Mouse (Mus musculus) embryonic facial prominence, embryonic 13.5 days (tissue): ENCODE measurements at regions not wholly inside any gene's neighbourhood (a gene's known extent, or its start where the extent isn't known, plus 50 kb on each side); places are given as distances from the start of the nearest gene placed in this dataset.

Source experiments
- ATAC-seq: fragments of 200-750 bp; cut with Nextera tagmentation; 2 replicates; pipeline ENCODE4 v1.8.0; 2017; ENCODE audit warnings: low read depth; ENCODE audit not compliant: insufficient number of reproducible peaks, insufficient read depth, low FRiP score, low TSS enrichment
- H3K27ac ChIP-seq: fragments of 300-500 bp; sonication (generic); 2 replicates; pipeline ENCODE4 v1.5.1; 2015; ENCODE audit warnings: moderate library complexity, mild to moderate bottlenecking, inconsistent platforms
- H3K27me3 ChIP-seq: fragments of 300-500 bp; sonication (generic); 2 replicates; pipeline ENCODE4 v1.6.1; 2015; ENCODE audit warnings: mild to moderate bottlenecking, inconsistent platforms
- H3K36me3 ChIP-seq: fragments of 300-500 bp; sonication (generic); 2 replicates; pipeline ENCODE4 v1.6.1; 2015; ENCODE audit warnings: mild to moderate bottlenecking, inconsistent platforms
- H3K4me1 ChIP-seq: fragments of 300-500 bp; sonication (generic); 2 replicates; pipeline ENCODE4 v1.6.1; 2015; ENCODE audit warnings: inconsistent platforms
- H3K4me2 ChIP-seq: fragments of 300-500 bp; sonication (generic); 2 replicates; pipeline ENCODE4 v1.6.1; 2015; ENCODE audit warnings: moderate library complexity, mild to moderate bottlenecking, inconsistent platforms
- H3K4me3 ChIP-seq: fragments of 300-500 bp; sonication (generic); 2 replicates; pipeline ENCODE4 v1.5.1; 2015; ENCODE audit warnings: mild to moderate bottlenecking, inconsistent platforms
- H3K9ac ChIP-seq: fragments of 300-500 bp; sonication (generic); 2 replicates; pipeline ENCODE4 v1.6.1; 2015; ENCODE audit warnings: mild to moderate bottlenecking, inconsistent platforms
- H3K9me3 ChIP-seq: fragments of 300-500 bp; sonication (generic); 2 replicates; pipeline ENCODE4 v1.6.1; 2016; ENCODE audit warnings: inconsistent platforms
- WGBS: fragments of 180-500 bp; shearing (Covaris S2); methylation state at CpG from one replicate; pipeline ENCODE4 v1.1.7; 2015; ENCODE audit warnings: mixed read lengths; 5-methylcytosine and 5-hydroxymethylcytosine counted together

GRCm38 (mm10) chr6:103352405-103353124, 157.8 kb upstream of the Chl1 start:
- Histone ChIP-seq H3K9ac (no peak overlapping the region), H3K4me3 (no peak overlapping the region), H3K27ac (no peak overlapping the region), H3K4me2 (no peak overlapping the region), H3K36me3 (no peaks in the 10 kb centered on the region), H3K27me3 (no peaks in the 10 kb centered on the region), H3K4me1 (no peaks in the 10 kb centered on the region), H3K9me3 (no peaks in the 10 kb centered on the region)
- 59% methylated on average over 3 of the region's 3 CpGs for WGBS
- no peak for ATAC-seq

- H3K4me2 ChIP-seq = no peak overlapping the region
- 70% methylated on average over 1 of the region's 1 CpGs for WGBS
- no peak for ATAC-seq
- no peaks in the 10 kb centered on the region for H3K36me3 ChIP-seq
- H3K27me3 ChIP-seq = no peaks in the 10 kb centered on the region
- no peaks in the 10 kb centered on the region for H3K9me3 ChIP-seq
- H3K4me1 ChIP-seq = no peaks in the 10 kb centered on the region
- H3K27ac ChIP-seq = no peak overlapping the region
- no peak overlapping the region for H3K9ac ChIP-seq
- no peak overlapping the region for H3K4me3 ChIP-seq
Measured at GRCm38 (mm10) chr6:103353346-103353745, 157.0 kb upstream of the Chl1 start.

- H3K9ac ChIP-seq = no peak overlapping the region
- H3K4me3 ChIP-seq = no peak overlapping the region
- 81% methylated on average over 2 of the region's 2 CpGs for WGBS
- H3K4me1 ChIP-seq = no peaks in the 10 kb centered on the region
- no peaks in the 10 kb centered on the region for H3K9me3 ChIP-seq
- ATAC-seq = no peak
- no peaks in the 10 kb centered on the region for H3K36me3 ChIP-seq
- H3K4me2 ChIP-seq = no peak overlapping the region
- H3K27ac ChIP-seq = no peak overlapping the region
- no peaks in the 10 kb centered on the region for H3K27me3 ChIP-seq
Measured at GRCm38 (mm10) chr6:103366782-103367491, 143.4 kb upstream of the Chl1 start.

GRCm38 (mm10) chr6:103374956-103375355, 135.4 kb upstream of the Chl1 start:
- Histone ChIP-seq H3K27me3 (no peaks in the 10 kb centered on the region), H3K4me1 (no peaks in the 10 kb centered on the region), H3K4me3 (no peak overlapping the region), H3K36me3 (no peaks in the 10 kb centered on the region), H3K27ac (no peak overlapping the region), H3K9ac (no peak overlapping the region), H3K4me2 (no peak overlapping the region), H3K9me3 (no peaks in the 10 kb centered on the region)
- 70% methylated on average over 7 of the region's 7 CpGs for WGBS
- no peak for ATAC-seq

GRCm38 (mm10) chr6:103377277-103377676, 133.1 kb upstream of the Chl1 start:
- Histone ChIP-seq H3K9ac (no peak overlapping the region), H3K36me3 (no peaks in the 10 kb centered on the region), H3K4me3 (no peak overlapping the region), H3K27me3 (no peaks in the 10 kb centered on the region), H3K4me2 (no peak overlapping the region), H3K27ac (no peak overlapping the region), H3K4me1 (peaks cover 2% of the 10 kb centered on the region; the same call in 1 of the 2 replicates), H3K9me3 (no peaks in the 10 kb centered on the region)
- no peak for ATAC-seq
- 53% methylated on average over 1 of the region's 1 CpGs for WGBS

- Histone ChIP-seq H3K9ac (no peak overlapping the region), H3K4me1 (peaks cover 2% of the 10 kb centered on the region; the same call in 1 of the 2 replicates), H3K9me3 (no peaks in the 10 kb centered on the region), H3K27ac (no peak overlapping the region), H3K27me3 (no peaks in the 10 kb centered on the region), H3K4me3 (no peak overlapping the region), H3K4me2 (no peak overlapping the region), H3K36me3 (no peaks in the 10 kb centered on the region)
- no peak for ATAC-seq
Measured at GRCm38 (mm10) chr6:103378047-103378446, 132.3 kb upstream of the Chl1 start.

- Histone ChIP-seq H3K4me1 (peaks cover 2% of the 10 kb centered on the region; the same call in 1 of the 2 replicates), H3K27me3 (no peaks in the 10 kb centered on the region), H3K4me3 (no peak overlapping the region), H3K27ac (no peak overlapping the region), H3K36me3 (no peaks in the 10 kb centered on the region), H3K9me3 (no peaks in the 10 kb centered on the region), H3K4me2 (no peak overlapping the region), H3K9ac (no peak overlapping the region)
- 32% methylated on average over 1 of the region's 1 CpGs for WGBS
- no peak for ATAC-seq
Measured at GRCm38 (mm10) chr6:103381030-103381429, 129.4 kb upstream of the Chl1 start.

- WGBS = 61% methylated on average over 2 of the region's 2 CpGs
Measured at GRCm38 (mm10) chr6:103381930-103382329, 128.5 kb upstream of the Chl1 start.

GRCm38 (mm10) chr6:103386591-103386990, 123.8 kb upstream of the Chl1 start:
- Histone ChIP-seq H3K9ac (no peak overlapping the region), H3K27ac (no peak overlapping the region), H3K4me1 (no peaks in the 10 kb centered on the region), H3K36me3 (no peaks in the 10 kb centered on the region), H3K9me3 (no peaks in the 10 kb centered on the region), H3K4me2 (no peak overlapping the region), H3K27me3 (no peaks in the 10 kb centered on the region), H3K4me3 (no peak overlapping the region)
- no peak for ATAC-seq
- 83% methylated on average over 4 of the region's 4 CpGs for WGBS

More at GRCm38 (mm10) chr6:103381930-103382329, 128.5 kb upstream of the Chl1 start:
- Histone ChIP-seq H3K36me3 (no peaks in the 10 kb centered on the region), H3K27me3 (no peaks in the 10 kb centered on the region), H3K27ac (no peak overlapping the region), H3K4me1 (peaks cover 2% of the 10 kb centered on the region; the same call in 1 of the 2 replicates), H3K4me2 (no peak overlapping the region), H3K4me3 (no peak overlapping the region), H3K9me3 (no peaks in the 10 kb centered on the region), H3K9ac (no peak overlapping the region)
- ATAC-seq = no peak

GRCm38 (mm10) chr6:103405961-103406360, 104.4 kb upstream of the Chl1 start:
- H3K9me3 ChIP-seq = no peaks in the 10 kb centered on the region
- H3K9ac ChIP-seq = no peak overlapping the region
- ATAC-seq = no peak
- H3K4me1 ChIP-seq = no peaks in the 10 kb centered on the region
- no peak overlapping the region for H3K4me2 ChIP-seq
- H3K27me3 ChIP-seq = no peaks in the 10 kb centered on the region
- H3K36me3 ChIP-seq = no peaks in the 10 kb centered on the region
- no peak overlapping the region for H3K27ac ChIP-seq
- no peak overlapping the region for H3K4me3 ChIP-seq

GRCm38 (mm10) chr6:103414888-103415287, 95.5 kb upstream of the Chl1 start:
- H3K27ac ChIP-seq = no peak overlapping the region
- no peaks in the 10 kb centered on the region for H3K27me3 ChIP-seq
- no peak overlapping the region for H3K4me2 ChIP-seq
- H3K36me3 ChIP-seq = no peaks in the 10 kb centered on the region
- 78% methylated on average over 2 of the region's 2 CpGs for WGBS
- ATAC-seq = no peak
- H3K9ac ChIP-seq = no peak overlapping the region
- H3K9me3 ChIP-seq = no peaks in the 10 kb centered on the region
- H3K4me1 ChIP-seq = no peaks in the 10 kb centered on the region
- H3K4me3 ChIP-seq = no peak overlapping the region
